Mouse (Mus musculus): ENCODE measurements at regions not wholly inside any gene's neighbourhood (a gene's known extent, or its start where the extent isn't known, plus 50 kb on each side); places are given as distances from the start of the nearest gene placed in this dataset.

- TF ChIP-seq CTCF (IDR thresholded peaks at IDR 0.05; ENCODE audit: low read depth, low read length) = no peak
- no peak for TF ChIP-seq EP300 (IDR thresholded peaks at IDR 0.05; ENCODE audit: insufficient read depth, low read depth, low read length)
- TF ChIP-seq POLR2A (IDR thresholded peaks at IDR 0.05; ENCODE audit: insufficient read depth, low read length) = no peak
Observed at GRCm38 (mm10) chr1:176379645-176380044, 104.5 kb upstream of the Pld5 start.
